In the genomic region with DNA sequence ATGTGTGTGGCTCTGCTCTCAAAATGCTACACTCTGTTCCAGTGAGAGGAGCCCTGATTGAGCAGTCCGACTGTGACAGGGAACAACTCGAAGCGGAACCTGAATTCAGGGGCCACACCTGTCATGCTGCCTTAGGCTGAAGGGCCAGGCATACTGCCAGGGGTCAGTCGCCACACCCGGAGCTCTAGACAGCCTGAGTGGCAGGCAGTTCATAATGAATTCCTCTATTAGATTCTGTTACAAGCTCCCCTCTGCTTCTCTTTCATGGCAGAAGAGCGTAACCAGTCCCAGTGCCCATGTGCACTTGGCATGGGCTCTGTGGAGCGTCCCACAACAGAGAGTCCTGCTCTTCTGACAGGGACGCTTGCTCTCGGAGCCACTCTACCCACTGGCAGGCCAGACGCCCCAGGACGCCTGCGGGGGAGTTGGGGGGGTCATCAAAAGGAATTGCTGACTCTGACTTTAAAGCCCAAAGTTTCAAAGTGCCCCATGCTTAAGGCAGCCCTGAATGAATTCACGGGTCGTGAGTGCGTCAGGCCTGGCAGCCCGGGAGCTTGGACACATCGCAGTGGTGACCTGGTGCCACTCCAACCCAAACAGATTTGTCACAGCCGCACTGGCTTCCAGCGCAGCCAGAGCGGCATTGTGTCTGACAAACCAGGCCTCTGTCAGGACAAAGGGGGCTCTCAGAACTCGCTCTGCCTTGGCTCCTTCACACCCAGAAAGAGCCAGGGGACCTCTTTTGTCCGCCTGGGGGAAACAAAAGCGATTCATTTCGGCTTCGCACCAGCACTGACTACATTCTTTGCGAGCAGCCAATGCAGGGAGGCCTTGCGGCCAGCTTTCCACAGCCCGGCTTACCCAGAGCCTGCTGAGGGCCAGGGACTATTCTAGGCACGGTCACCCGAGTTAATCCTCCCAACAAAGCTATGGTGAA, we compare ENCODE assay signal across 8 mouse cellular contexts.
DNase-seq lines count a peak whose midpoint lies in the region; ATAC-seq and TF ChIP-seq lines count a peak whose summit lies in the region.

No protein-coding gene starts in this region.

- peak; percentile 94 for ATAC-seq in hindbrain, embryonic 15.5 days (ENCODE audit: low FRiP score, low read depth)
- ATAC-seq in limb, embryonic 11.5 days (ENCODE audit: insufficient number of reproducible peaks, low FRiP score, low TSS enrichment, low read depth) = 0 out of 2 replicates have a peak, but pooled peaks have one; percentile 15
- ATAC-seq in neural tube, embryonic 14.5 days (ENCODE audit: low read depth) = peak; percentile 91

- 0 out of 2 replicates have a peak, but pooled peaks have one; percentile 0 for TF ChIP-seq CTCF in gastrocnemius, adult 2 months (IDR thresholded peaks at IDR 0.05)

- peaks cover 26% of the 10 kb centered on the region for H3K4me1 ChIP-seq in hindbrain, embryonic 15.5 days (replicated peaks)
- H3K4me1 ChIP-seq in limb, embryonic 11.5 days (ENCODE audit: control insufficient read depth, insufficient read depth, low read length) = peaks cover 6% of the 10 kb centered on the region; the same call in 1 of the 2 replicates
- H3K4me1 ChIP-seq in neural tube, embryonic 14.5 days (ENCODE audit: control insufficient read depth, insufficient read depth, low read length) = peaks cover 6% of the 10 kb centered on the region; the same call in 1 of the 2 replicates

- peak overlapping the region; percentile 93 for H3K27ac ChIP-seq in gastrocnemius, adult 2 months
- peak overlapping the region; percentile 31 for H3K27ac ChIP-seq in hindbrain, embryonic 15.5 days (replicated peaks)
- 0 out of 2 replicates have a peak overlapping the region, but pooled peaks have one; percentile 2 for H3K27ac ChIP-seq in limb, embryonic 11.5 days (replicated peaks; ENCODE audit: low read depth, low read length)
- H3K27ac ChIP-seq in neural tube, embryonic 14.5 days (ENCODE audit: low read depth, low read length) = peak overlapping the region; percentile 52

- H3K27me3 ChIP-seq in hindbrain, embryonic 15.5 days = 0 out of 2 replicates have a peak, but pooled peaks cover 2% of the 10 kb centered on the region
- H3K27me3 ChIP-seq in limb, embryonic 11.5 days (ENCODE audit: control insufficient read depth, insufficient read depth, low read length) = no peaks in the 10 kb centered on the region
- H3K27me3 ChIP-seq in neural tube, embryonic 14.5 days (ENCODE audit: control insufficient read depth, insufficient read depth, low read length) = no peaks in the 10 kb centered on the region

- WGBS in hindbrain, embryonic 15.5 days = 7% methylated on average over 30 of the region's 30 CpGs
- 41% methylated on average over 30 of the region's 30 CpGs for WGBS in limb, embryonic 11.5 days
- WGBS in neural tube, embryonic 14.5 days = 10% methylated on average over 30 of the region's 30 CpGs

- peak overlapping the region; percentile 63 for H3K4me3 ChIP-seq in gastrocnemius, adult 2 months
- H3K4me3 ChIP-seq in hindbrain, embryonic 15.5 days = no peak overlapping the region
- H3K4me3 ChIP-seq in limb, embryonic 11.5 days (ENCODE audit: low read depth, low read length) = no peak overlapping the region
- H3K4me3 ChIP-seq in neural tube, embryonic 14.5 days (ENCODE audit: low read depth, low read length) = no peak overlapping the region

- peak overlapping the region; percentile 4; the same call in 1 of the 2 replicates for H3K4me2 ChIP-seq in hindbrain, embryonic 15.5 days
- no peak overlapping the region for H3K4me2 ChIP-seq in limb, embryonic 11.5 days (ENCODE audit: low read depth, severe bottlenecking)
- peak overlapping the region; percentile 14; the same call in 1 of the 2 replicates for H3K4me2 ChIP-seq in neural tube, embryonic 14.5 days (ENCODE audit: low read depth, low read length)

- DNase-seq in Muller cell, postnatal 12 days (ENCODE audit: inconsistent ontology term) = peak; percentile 96
- peak; percentile 85 for DNase-seq in embryo, embryonic 10 days (ENCODE audit: low spot score)
- peak; percentile 80 for DNase-seq in gastrocnemius, adult 2 months
- peak; percentile 54 for DNase-seq in limb, embryonic 11.5 days (ENCODE audit: low spot score)
- no peak for DNase-seq in spleen, postnatal 14 days (ENCODE audit: low spot score in 2 of 2)
- no peak for DNase-seq in adrenal gland, adult (ENCODE audit: inconsistent age in 2 of 2, low spot score in 1 of 2)

- no peak overlapping the region for H3K9ac ChIP-seq in hindbrain, embryonic 15.5 days
- peak overlapping the region; percentile 13; the same call in 1 of the 2 replicates for H3K9ac ChIP-seq in limb, embryonic 11.5 days (ENCODE audit: low read length)
- H3K9ac ChIP-seq in neural tube, embryonic 14.5 days (replicated peaks; ENCODE audit: low read depth, low read length) = 0 out of 2 replicates have a peak overlapping the region, but pooled peaks have one; percentile 11

- intact Hi-C loops in gastrocnemius, adult 2 months (cut with DNase I) = loop anchor here (2.0 to 5.0 kb wide), 3 partner anchors 32 to 157 kb away; partner anchors contain the start of gene Tsc22d1

- no peaks in the 10 kb centered on the region for H3K36me3 ChIP-seq in hindbrain, embryonic 15.5 days
- no peaks in the 10 kb centered on the region for H3K36me3 ChIP-seq in limb, embryonic 11.5 days (ENCODE audit: control insufficient read depth, insufficient read depth, low read length)
- no peaks in the 10 kb centered on the region for H3K36me3 ChIP-seq in neural tube, embryonic 14.5 days (ENCODE audit: control insufficient read depth, insufficient read depth, low read length)

- no peaks in the 10 kb centered on the region for H3K9me3 ChIP-seq in hindbrain, embryonic 15.5 days
- H3K9me3 ChIP-seq in limb, embryonic 11.5 days (ENCODE audit: control insufficient read depth, low read length) = no peaks in the 10 kb centered on the region
- H3K9me3 ChIP-seq in neural tube, embryonic 14.5 days (ENCODE audit: control insufficient read depth, low read length) = no peaks in the 10 kb centered on the region

Comparison
In these comparisons a context has a peak if more than half of its experiments do, and no peak if none do; other contexts are left out.
1. DNase-seq: peak in Muller cell, postnatal 12 days (single experiment), embryo, embryonic 10 days (single experiment), gastrocnemius, adult 2 months (single experiment) and limb, embryonic 11.5 days (single experiment); none in spleen, postnatal 14 days (0 of 2) and adrenal gland, adult (0 of 2).
2. H3K27ac ChIP-seq: peak in every context shown above with its lines; median percentile 93 in gastrocnemius, adult 2 months; 52 in neural tube, embryonic 14.5 days; 31 in hindbrain, embryonic 15.5 days; 2 in limb, embryonic 11.5 days.
3. ATAC-seq: peak in every context shown above with its lines; median percentile 94 in hindbrain, embryonic 15.5 days; 91 in neural tube, embryonic 14.5 days; 15 in limb, embryonic 11.5 days.